Mouse (Mus musculus) macrophage (primary cell): ENCODE measurements around the gene Zhx3. TPM values are rescaled to one million over a fixed set of nuclear protein-coding genes. Genes with fewer than 3 reads are reported as not detected.

ENCODE experiments used
- H3K27ac ChIP-seq: fragments of 350-480 bp; formaldehyde crosslinking; 2 replicates; pipeline ENCODE4 v1.9.0; 2021
- H3K36me3 ChIP-seq: fragments of 350-480 bp; formaldehyde crosslinking; 2 replicates; pipeline ENCODE4 v1.9.0; 2021; ENCODE audit errors: inconsistent target
- H3K4me3 ChIP-seq: fragments of 350-480 bp; formaldehyde crosslinking; 2 replicates; pipeline ENCODE4 v1.9.0; 2021; ENCODE audit errors: inconsistent target
- H3K79me2 ChIP-seq: fragments of 350-480 bp; formaldehyde crosslinking; 2 replicates; pipeline ENCODE4 v1.9.0; 2021; ENCODE audit errors: inconsistent target
- WGBS: methylation state at CpG from one replicate; pipeline ENCODE4 v1.1.7; 2026; ENCODE audit warnings: inconsistent platforms; ENCODE audit not compliant: missing documents; 5-methylcytosine and 5-hydroxymethylcytosine counted together
- polyA plus RNA-seq: library from polyadenylated mRNA; stranded (reverse); fragments of 250-400 nt; gene quantifications from 3 replicates; pipeline ENCODE4 v1.2.4, GENCODE M21; 2018; ENCODE audit warnings: inconsistent platforms

Zhx3 gene
- polyA plus RNA-seq, 1 experiment from 2014 or later = 5.7 TPM

DNA sequence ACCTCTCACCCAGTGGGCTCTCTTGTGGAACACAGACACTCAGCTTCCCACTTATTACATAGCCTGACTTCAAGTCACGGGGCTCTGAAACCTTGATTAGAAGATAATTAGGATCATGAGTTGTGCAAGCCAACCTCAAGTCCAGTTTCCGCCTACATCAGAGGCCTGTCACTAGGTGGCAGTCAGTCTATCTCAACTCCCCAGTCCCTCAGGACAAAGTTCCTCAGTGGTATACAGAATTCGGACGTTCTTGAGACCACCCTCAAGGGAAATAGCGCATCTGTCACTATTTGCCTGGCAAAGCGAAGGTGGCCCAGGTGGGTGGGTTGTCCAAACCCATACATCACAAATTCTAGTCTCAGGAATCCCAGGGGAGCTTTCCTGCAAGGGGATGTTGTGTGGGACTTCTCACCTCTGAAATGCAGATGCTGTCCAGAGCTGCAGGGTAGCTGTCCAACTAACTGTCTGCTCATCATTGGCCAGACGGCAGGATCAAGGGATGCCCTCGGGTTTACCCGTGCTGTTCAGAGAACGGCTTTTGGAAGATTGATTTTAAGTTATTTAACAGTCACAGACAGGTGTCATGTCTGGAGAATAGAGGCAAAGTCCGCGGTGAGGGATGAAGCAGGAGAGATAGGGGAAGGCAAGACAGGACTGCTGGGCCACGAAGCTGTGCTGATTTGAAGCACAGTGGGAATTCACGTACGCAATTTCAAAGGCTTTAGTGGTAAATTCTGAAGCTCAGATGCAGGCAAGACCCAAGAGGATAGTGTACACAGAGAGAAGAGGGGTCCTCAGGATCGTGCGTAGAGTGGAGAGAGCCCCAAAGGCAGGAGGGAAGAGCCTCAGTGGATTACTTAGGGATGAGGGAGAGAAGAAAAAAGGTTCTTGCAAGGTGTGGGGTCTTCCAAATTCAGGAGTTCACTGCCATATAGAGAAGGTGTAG is 142.7 kb downstream of the Zhx3 start:
- H3K36me3 ChIP-seq = no peaks in the 10 kb centered on the region
- WGBS = 29% methylated on average over 17 of the region's 17 CpGs
- H3K4me3 ChIP-seq = no peak overlapping the region
- H3K27ac ChIP-seq = no peak overlapping the region
- H3K79me2 ChIP-seq = no peaks in the 10 kb centered on the region

DNA sequence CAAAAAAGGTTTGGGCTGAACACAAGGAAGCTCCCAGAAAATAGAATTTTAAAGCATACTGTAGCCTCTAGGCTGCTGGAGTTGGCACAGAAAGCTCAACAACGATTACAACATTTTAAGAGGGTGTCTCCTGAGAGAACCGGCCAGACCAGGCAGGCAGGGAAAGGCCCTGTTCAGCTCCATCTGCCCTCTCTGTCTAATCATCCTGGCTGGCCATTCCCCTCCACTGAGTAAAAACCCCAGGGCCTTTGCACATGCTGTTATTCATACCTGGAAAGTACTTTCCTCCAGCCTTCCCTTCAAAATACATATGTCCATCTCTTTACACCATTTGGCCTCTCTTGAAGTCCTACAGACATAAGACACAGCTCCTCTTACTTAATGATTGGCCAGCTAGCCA is 143.4 kb downstream of the Zhx3 start:
- H3K27ac ChIP-seq = no peak overlapping the region
- 81% methylated on average over 2 of the region's 2 CpGs for WGBS
- H3K36me3 ChIP-seq = no peaks in the 10 kb centered on the region
- no peaks in the 10 kb centered on the region for H3K79me2 ChIP-seq
- H3K4me3 ChIP-seq = no peak overlapping the region

DNA sequence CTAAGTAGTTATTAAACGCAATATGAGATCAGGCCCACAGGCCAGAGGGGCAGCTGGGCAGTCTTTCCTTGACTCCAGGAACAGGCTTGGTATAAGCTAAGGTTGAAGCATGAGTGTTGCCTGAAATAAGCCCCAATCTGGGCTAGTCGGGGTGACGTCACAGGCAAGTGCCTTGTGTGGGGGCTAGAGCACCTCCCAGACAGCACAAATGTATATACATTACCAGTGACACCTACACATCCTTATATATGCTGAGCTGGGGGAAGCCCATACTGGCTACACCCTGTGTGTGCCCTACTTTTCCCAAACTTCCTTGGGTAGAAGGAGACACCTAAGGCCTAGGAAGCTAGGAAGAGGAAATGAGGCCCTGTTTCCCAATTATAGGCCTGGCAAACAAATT is 143.8 kb downstream of the Zhx3 start:
- WGBS = 86% methylated on average over 3 of the region's 3 CpGs
- Histone ChIP-seq H3K79me2 (no peaks in the 10 kb centered on the region), H3K36me3 (no peaks in the 10 kb centered on the region), H3K27ac (no peak overlapping the region), H3K4me3 (no peak overlapping the region)

DNA sequence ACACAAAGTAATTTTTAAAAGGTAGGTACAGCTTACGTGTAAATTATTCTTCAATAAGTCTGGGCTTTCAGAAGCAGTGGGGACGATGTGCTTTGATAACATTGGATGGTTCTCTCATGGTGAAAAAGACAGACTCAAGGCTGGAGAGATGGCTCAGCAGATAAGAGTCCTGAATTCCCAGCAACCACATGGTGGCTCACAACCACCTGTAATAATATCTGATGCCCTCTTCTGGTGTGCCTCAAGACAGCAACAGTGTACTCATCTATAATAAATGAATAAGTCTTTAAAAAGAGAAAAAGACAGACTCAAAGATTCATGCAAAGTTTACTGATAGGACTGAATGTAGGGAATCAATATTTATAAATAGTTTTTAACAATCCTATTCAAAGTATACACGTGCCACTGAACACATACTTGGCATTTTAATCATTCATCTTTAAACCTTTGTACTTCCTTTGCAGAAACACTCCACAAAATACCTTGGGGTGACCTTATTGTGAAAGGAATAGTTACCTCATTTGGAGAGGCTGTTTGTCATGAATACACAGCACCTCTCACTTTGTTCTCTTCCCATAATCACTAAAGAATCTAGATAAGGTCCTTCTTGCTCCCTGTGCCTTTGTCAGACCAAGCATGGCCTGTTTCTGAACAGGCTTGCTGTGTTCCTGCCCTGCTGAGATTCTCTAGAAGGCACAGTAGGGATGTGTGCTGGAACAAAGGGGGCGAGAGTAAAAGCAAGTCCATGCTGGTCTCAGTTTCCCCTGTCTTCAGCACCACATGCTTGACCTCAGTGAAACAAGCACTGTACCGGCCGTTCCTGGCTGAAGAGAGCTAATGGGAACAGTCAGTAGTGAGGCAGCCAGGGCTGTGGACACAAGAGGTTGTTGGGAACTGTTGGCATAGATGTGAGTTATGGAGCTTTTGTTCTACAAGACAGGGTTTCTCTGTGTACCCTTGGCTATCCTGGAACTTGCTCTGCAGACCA is 146.6 kb downstream of the Zhx3 start:
- Histone ChIP-seq H3K36me3 (peaks cover 24% of the 10 kb centered on the region), H3K4me3 (no peak overlapping the region), H3K79me2 (no peaks in the 10 kb centered on the region), H3K27ac (no peak overlapping the region)
- 95% methylated on average over 6 of the region's 6 CpGs for WGBS

DNA sequence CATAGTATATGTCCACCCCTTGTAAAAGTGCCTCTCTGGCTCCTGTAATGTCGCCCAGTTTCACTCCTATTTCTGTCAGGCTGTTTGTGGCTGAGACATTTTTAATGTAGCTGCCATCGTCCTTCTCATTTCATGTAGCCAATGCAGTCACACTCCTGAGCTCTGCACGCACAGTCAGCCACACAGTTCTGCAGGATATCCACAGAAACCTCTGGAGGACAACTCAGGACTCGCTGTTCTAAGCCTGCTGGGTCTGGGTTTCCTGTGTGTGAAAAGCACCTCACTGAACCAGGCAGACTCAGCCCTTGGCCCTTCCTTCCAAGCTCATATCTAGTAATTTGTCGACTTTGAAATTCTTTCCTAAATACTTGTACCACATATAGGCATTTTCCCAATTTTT is 148.3 kb downstream of the Zhx3 start:
- 75% methylated on average over 5 of the region's 5 CpGs for WGBS
- Histone ChIP-seq H3K27ac (no peak overlapping the region), H3K4me3 (no peak overlapping the region), H3K36me3 (peaks cover 38% of the 10 kb centered on the region), H3K79me2 (no peaks in the 10 kb centered on the region)

DNA sequence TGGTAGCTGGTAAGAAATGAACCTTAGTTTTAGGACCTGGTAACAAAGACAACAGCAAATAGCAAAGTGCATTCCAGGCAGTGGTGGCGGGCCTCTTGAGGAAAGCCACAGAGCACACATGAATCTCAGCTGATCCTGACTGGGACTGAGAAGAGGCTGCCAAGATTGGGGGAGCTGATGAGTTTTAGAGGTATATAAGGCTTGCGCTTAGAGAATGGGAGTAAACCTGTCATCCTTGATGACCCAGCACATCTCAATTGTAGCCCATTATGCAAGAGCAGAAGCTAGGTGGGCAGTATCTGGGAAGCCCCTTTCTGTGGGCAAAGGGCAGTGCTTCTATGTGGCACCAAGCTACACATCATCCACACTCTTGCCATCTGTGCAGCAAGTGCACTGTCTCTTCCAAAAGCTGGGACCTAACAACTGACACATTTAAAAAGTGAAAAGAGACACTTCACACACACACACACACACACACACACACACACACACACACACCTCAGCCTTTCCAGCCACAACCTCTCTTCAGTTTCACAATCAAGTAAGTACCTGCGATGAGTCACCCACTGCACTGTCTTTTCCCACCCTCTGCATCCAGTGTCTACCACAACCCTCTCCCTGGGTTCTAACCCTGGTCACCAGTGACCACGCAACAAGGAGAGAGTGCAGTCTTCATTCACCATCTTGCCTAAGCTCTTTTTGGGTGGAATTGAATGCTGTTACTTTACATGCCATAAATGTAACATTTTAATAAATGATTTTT is 149.0 kb downstream of the Zhx3 start:
- WGBS = 84% methylated on average over 4 of the region's 4 CpGs
- Histone ChIP-seq H3K79me2 (no peaks in the 10 kb centered on the region), H3K4me3 (no peak overlapping the region), H3K36me3 (peaks cover 45% of the 10 kb centered on the region), H3K27ac (no peak overlapping the region)

DNA sequence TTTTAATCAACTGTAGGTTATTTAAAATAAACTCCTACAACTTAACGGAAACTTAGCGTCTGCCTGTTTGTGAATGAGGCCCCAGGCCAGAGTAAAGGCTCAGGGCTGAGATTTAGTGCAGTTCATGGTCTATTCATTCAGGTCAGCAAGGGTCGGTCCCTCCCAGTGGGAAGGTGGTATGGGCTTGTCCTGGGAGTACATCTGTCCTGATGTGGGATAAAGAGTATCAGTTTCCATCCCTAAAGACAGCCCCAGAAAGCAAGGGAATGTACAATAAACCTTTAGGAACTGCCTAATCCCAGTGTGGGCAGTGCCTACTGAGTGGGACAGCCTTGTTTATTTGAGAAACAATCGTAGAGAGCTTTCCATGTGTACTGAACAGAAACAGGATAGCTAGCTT is 150.1 kb downstream of the Zhx3 start:
- Histone ChIP-seq H3K36me3 (peaks cover 56% of the 10 kb centered on the region), H3K79me2 (no peaks in the 10 kb centered on the region), H3K27ac (no peak overlapping the region), H3K4me3 (no peak overlapping the region)
- WGBS = 91% methylated on average over 4 of the region's 4 CpGs

DNA sequence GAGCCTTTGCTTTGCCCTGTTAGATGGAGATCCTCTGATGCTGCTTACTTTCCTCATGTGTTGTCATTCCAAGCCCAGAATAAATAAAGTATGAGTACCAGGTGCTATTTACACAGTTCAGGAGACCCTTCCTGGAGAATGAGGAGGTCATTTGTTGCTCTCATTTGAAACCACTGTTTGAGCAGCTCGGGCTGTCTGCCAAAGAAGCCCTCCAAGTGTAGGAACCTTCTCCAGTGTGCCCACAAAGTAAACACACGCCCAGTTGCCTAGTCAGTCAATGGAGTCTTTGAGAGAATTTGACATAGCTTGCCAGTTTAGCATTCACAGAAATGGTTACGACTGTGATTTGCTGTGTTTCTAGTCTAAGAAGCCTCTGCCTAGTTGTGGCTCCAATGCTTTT is 154.0 kb downstream of the Zhx3 start:
- H3K36me3 ChIP-seq = peaks cover 94% of the 10 kb centered on the region
- 90% methylated on average over 3 of the region's 3 CpGs for WGBS

DNA sequence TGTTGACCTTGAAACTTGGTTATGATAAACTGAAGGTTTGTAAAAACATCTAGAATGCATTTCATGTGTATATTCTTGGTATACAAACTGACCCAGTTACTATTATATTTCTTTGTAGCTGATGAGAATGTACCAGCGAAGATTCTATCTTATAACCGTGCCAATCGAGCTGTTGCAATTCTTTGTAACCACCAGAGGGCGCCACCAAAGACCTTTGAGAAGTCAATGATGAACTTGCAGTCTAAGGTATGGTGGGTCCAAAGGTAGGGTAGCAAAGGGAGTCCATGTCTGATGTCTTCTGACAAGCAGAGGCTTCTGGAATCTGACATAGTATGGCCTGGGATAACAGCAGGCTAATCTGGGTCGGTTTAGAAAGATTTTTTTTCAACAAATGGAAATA is 155.5 kb downstream of the Zhx3 start:
- 84% methylated on average over 5 of the region's 5 CpGs for WGBS

More for the DNA sequence above, 154.0 kb downstream of the Zhx3 start:
- H3K4me3 ChIP-seq = no peak overlapping the region
- H3K79me2 ChIP-seq = no peaks in the 10 kb centered on the region
- H3K27ac ChIP-seq = no peak overlapping the region

DNA sequence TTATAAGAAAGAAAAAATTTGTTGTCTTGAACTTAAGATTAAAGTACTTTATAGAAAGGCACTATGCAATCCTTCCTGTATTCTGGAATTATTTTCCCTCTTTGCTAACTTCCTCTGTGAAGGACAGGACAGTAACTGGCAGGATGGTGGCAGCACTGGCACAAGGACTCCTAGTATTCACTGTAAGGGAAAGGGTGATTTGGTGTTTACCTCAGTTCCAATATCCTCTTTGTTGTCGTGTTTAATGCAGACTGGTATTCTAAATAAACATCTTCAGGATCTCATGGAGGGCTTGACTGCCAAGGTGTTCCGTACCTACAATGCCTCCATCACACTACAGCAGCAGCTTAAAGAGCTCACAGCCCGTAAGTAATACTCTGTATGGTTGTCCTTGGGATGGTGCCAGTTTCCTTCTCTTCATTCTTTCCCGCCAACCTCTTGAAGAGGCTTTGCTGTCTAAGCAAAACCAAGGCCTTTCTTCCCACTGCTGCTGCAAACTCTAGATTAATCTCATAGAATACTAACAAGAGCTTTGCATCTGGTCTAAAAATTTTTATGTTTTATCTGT is 157.3 kb downstream of the Zhx3 start:
- Histone ChIP-seq H3K36me3 (peaks cover 85% of the 10 kb centered on the region), H3K79me2 (no peaks in the 10 kb centered on the region), H3K4me3 (no peak overlapping the region), H3K27ac (no peak overlapping the region)
- 86% methylated on average over 4 of the region's 4 CpGs for WGBS

More for the DNA sequence above, 155.5 kb downstream of the Zhx3 start:
- no peak overlapping the region for H3K27ac ChIP-seq
- peaks cover 92% of the 10 kb centered on the region for H3K36me3 ChIP-seq
- no peaks in the 10 kb centered on the region for H3K79me2 ChIP-seq
- no peak overlapping the region for H3K4me3 ChIP-seq

DNA sequence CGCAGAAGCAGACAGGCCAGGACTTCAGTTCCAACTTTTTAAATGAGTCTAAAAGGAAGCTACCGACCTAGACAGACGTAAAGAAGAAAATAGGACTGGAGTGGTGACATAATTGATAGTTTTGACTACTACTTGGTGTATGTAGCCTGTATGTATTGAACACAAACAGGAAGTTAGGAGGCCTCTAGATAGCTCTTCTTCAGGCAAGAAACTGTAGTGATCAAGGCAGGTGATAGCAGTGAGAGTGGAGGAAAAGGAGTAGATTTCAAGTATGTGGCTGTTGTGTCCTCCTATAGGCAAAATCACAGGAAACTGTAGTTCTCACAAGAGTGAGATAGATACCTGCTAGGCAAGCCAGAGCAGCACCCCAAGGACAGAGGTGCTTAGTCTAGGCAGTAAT is 165.1 kb downstream of the Zhx3 start:
- Histone ChIP-seq H3K36me3 (peaks cover 71% of the 10 kb centered on the region), H3K27ac (no peak overlapping the region), H3K79me2 (no peaks in the 10 kb centered on the region), H3K4me3 (no peak overlapping the region)
- 94% methylated on average over 3 of the region's 3 CpGs for WGBS

DNA sequence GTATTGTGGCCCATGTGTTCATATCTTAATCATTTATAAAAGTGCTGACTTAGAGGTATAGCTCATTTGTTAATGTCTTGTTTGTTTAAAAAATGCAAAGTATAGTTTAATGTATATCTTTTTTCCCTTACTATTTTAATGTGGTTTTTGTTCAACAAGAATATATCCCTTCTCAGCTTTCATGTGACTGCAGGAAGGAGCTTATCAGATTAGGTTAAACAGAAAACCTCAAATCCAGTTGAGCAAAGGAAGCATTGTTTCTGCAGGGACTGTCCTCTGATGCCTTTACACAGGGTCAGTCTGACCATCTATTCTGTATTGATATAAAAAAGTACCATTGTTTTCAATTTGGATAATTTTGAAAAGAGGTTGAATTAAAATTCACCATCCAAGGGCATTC is 170.0 kb downstream of the Zhx3 start:
- Histone ChIP-seq H3K36me3 (peaks cover 65% of the 10 kb centered on the region), H3K79me2 (no peaks in the 10 kb centered on the region), H3K27ac (no peak overlapping the region), H3K4me3 (no peak overlapping the region)

DNA sequence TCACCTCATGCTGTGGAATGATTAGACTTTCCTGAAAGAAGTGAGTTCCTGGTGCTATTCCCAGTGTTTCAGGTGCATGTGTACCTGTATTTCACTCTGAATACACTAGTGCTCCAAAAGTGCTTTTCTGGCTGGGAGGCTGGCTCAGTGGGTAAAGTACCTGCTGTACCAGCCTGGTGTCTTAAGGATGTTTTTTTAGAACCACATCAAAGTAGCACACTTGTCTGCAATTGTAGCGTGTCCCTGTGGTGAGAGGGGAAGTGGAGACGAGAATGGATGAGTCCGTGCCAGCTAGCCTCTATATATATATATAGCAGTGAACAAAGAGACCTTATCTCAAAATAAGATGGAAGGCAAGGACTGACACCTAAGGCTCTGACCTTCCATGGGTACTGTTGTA is 171.2 kb downstream of the Zhx3 start:
- H3K4me3 ChIP-seq = no peak overlapping the region
- 88% methylated on average over 3 of the region's 3 CpGs for WGBS
- peaks cover 55% of the 10 kb centered on the region for H3K36me3 ChIP-seq
- H3K27ac ChIP-seq = no peak overlapping the region
- no peaks in the 10 kb centered on the region for H3K79me2 ChIP-seq

DNA sequence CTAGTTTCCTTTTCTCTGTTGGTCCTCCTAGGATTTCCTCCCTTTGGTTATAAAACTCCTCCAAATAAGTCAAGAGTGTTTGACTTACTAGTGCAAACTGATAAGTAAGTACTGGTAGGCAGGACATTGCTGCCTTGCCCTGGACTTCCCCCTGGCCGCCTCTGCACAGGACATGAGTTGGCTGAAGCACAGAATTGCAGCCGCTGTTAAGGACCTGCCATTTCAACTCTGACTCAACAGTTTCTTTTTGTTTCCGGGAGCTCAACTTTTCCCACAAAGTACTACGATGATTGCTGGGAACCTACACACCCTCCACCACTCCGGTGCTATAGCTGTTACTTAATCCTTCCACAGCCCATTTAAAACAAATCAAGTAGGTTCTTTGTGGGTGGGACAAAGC is 172.5 kb downstream of the Zhx3 start:
- 19% methylated on average over 5 of the region's 5 CpGs for WGBS
- H3K79me2 ChIP-seq = no peaks in the 10 kb centered on the region
- H3K4me3 ChIP-seq = no peak overlapping the region
- no peak overlapping the region for H3K27ac ChIP-seq
- H3K36me3 ChIP-seq = peaks cover 53% of the 10 kb centered on the region
